Mouse (Mus musculus) ES-Bruce4 (cell line): ENCODE data around the gene Krt35.

Source experiments
- CTCF ChIP-seq: IDR thresholded peaks from one replicate; pipeline ENCODE4 v1.8.1; 2011; ENCODE audit warnings: low read depth, low read length
- POLR2A ChIP-seq: IDR thresholded peaks from one replicate; pipeline ENCODE4 v1.8.1; 2011; ENCODE audit warnings: low read length; ENCODE audit not compliant: insufficient read depth

GRCm38 (mm10) chr11:100136559-100136958 lies 40.5 kb upstream of the Krt35 start:
- TF ChIP-seq CTCF = no peak
- no peak for TF ChIP-seq POLR2A
